Mouse (Mus musculus) kidney, adult 2 months (tissue): Measurements from ENCODE around the gene Psma7.

ENCODE experiments used
- CTCF ChIP-seq: fragments of 200-500 bp; conservative IDR thresholded peaks from 2 replicates; pipeline ENCODE4 v1.5.1; 2011; ENCODE audit warnings: low read depth, mild to moderate bottlenecking, control low read depth, low read length, moderate library complexity, mixed read lengths; ENCODE audit not compliant: insufficient read depth, insufficient read length
- POLR2A ChIP-seq: fragments of 200-500 bp; IDR thresholded peaks from one replicate; pipeline ENCODE4 v1.6.1; 2011; ENCODE audit warnings: low read depth, low read length, control low read depth

GRCm38 (mm10) chr2:180024401-180025098, 17.7 kb downstream of the Psma7 start, which contains the start of gene Lsm14b:
- no peak for TF ChIP-seq POLR2A
- TF ChIP-seq CTCF, result no peak
